Mouse (Mus musculus) stomach, embryonic 14.5 days (tissue): Measurements from ENCODE around the gene Bmpr1b. TPM values are rescaled to one million over a fixed set of nuclear protein-coding genes. Genes with fewer than 3 reads are reported as not detected.

ENCODE experiments used
- ATAC-seq: fragments of 200-750 bp; cut with Nextera tagmentation; 2 replicates; pipeline ENCODE4 v1.8.0; 2017; ENCODE audit warnings: low read depth, moderate TSS enrichment; ENCODE audit not compliant: insufficient number of reproducible peaks, insufficient read depth, low FRiP score
- H3K27ac ChIP-seq: fragments of 300-500 bp; sonication (generic); 2 replicates; pipeline ENCODE4 v1.5.1; 2014; ENCODE audit warnings: mild to moderate bottlenecking, low read length, moderate library complexity, mixed read lengths
- H3K27me3 ChIP-seq: fragments of 300-500 bp; sonication (generic); 2 replicates; pipeline ENCODE4 v1.6.1; 2014; ENCODE audit warnings: low read length, control low read depth, mixed read lengths; ENCODE audit not compliant: control insufficient read depth, insufficient read depth
- H3K36me3 ChIP-seq: fragments of 300-500 bp; sonication (generic); 2 replicates; pipeline ENCODE4 v1.6.1; 2014; ENCODE audit warnings: mild to moderate bottlenecking, control low read depth, low read length, moderate library complexity, mixed read lengths; ENCODE audit not compliant: control insufficient read depth, insufficient read depth
- H3K4me1 ChIP-seq: fragments of 300-500 bp; sonication (generic); 2 replicates; pipeline ENCODE4 v1.6.1; 2014; ENCODE audit warnings: low read length, control low read depth, mixed read lengths; ENCODE audit not compliant: control insufficient read depth, insufficient read depth
- H3K4me2 ChIP-seq: fragments of 300-500 bp; sonication (generic); replicated peaks from 2 replicates; pipeline ENCODE4 v1.6.1; 2014; ENCODE audit warnings: low read depth, low read length, control low read depth
- H3K4me3 ChIP-seq: fragments of 300-500 bp; sonication (generic); 2 replicates; pipeline ENCODE4 v1.5.1; 2014; ENCODE audit warnings: low read depth, low read length, control low read depth
- H3K9ac ChIP-seq: fragments of 300-500 bp; sonication (generic); replicated peaks from 2 replicates; pipeline ENCODE4 v1.6.1; 2014; ENCODE audit warnings: low read depth, mild to moderate bottlenecking, control low read depth, low read length, moderate library complexity, mixed read lengths
- H3K9me3 ChIP-seq: fragments of 300-500 bp; sonication (generic); 2 replicates; pipeline ENCODE4 v1.6.1; 2016; ENCODE audit warnings: low read depth, low read length, control low read depth; ENCODE audit not compliant: control insufficient read depth
- WGBS: fragments of 180-500 bp; shearing (Covaris S2); extraction: QIAGEN DNeasy Blood & Tissue Kit; methylation state at CpG from one replicate; pipeline ENCODE4 v1.1.7; 2014; 5-methylcytosine and 5-hydroxymethylcytosine counted together
- polyA plus RNA-seq: library from polyadenylated mRNA; unstranded; fragments of >200 nt; fragmentation: Nextera tagmentation; extraction: Ambion mirVana; gene quantifications from 2 replicates; pipeline ENCODE4 v1.2.1, GENCODE M21; 2014

Bmpr1b gene
- polyA plus RNA-seq, 1 experiment from 2014 or later: 12.7 TPM

- Histone ChIP-seq H3K36me3 (no peaks in the 10 kb centered on the region), H3K27ac (no peak overlapping the region), H3K4me3 (no peak overlapping the region), H3K4me2 (no peak overlapping the region), H3K27me3 (no peaks in the 10 kb centered on the region), H3K4me1 (no peaks in the 10 kb centered on the region), H3K9me3 (no peaks in the 10 kb centered on the region), H3K9ac (no peak overlapping the region)
- no peak for ATAC-seq
- WGBS: 77% methylated on average over 5 of the region's 5 CpGs
Measured at GRCm38 (mm10) chr3:141804133-141804532, 365.1 kb downstream of the Bmpr1b start.

- no peak overlapping the region for H3K4me2 ChIP-seq
- H3K4me3 ChIP-seq: no peak overlapping the region
- no peak for ATAC-seq
- no peak overlapping the region for H3K9ac ChIP-seq
- no peaks in the 10 kb centered on the region for H3K9me3 ChIP-seq
- no peaks in the 10 kb centered on the region for H3K27me3 ChIP-seq
- no peak overlapping the region for H3K27ac ChIP-seq
- no peaks in the 10 kb centered on the region for H3K36me3 ChIP-seq
- H3K4me1 ChIP-seq: no peaks in the 10 kb centered on the region
- WGBS: 15% methylated on average over 1 of the region's 1 CpGs
Measured at GRCm38 (mm10) chr3:141797789-141798188, 371.4 kb downstream of the Bmpr1b start.

GRCm38 (mm10) chr3:141797372-141797771, 371.9 kb downstream of the Bmpr1b start:
- H3K4me3 ChIP-seq: no peak overlapping the region
- ATAC-seq: no peak
- H3K9me3 ChIP-seq: no peaks in the 10 kb centered on the region

GRCm38 (mm10) chr3:141794371-141794770, 374.9 kb downstream of the Bmpr1b start:
- Histone ChIP-seq H3K9ac (no peak overlapping the region), H3K4me3 (no peak overlapping the region), H3K27me3 (no peaks in the 10 kb centered on the region), H3K27ac (no peak overlapping the region), H3K36me3 (no peaks in the 10 kb centered on the region), H3K4me2 (no peak overlapping the region), H3K4me1 (no peaks in the 10 kb centered on the region), H3K9me3 (no peaks in the 10 kb centered on the region)
- no peak for ATAC-seq
- 80% methylated on average over 3 of the region's 3 CpGs for WGBS

More at GRCm38 (mm10) chr3:141797372-141797771, 371.9 kb downstream of the Bmpr1b start:
- Histone ChIP-seq H3K4me1 (no peaks in the 10 kb centered on the region), H3K27me3 (no peaks in the 10 kb centered on the region), H3K4me2 (no peak overlapping the region), H3K9ac (no peak overlapping the region), H3K27ac (no peak overlapping the region), H3K36me3 (no peaks in the 10 kb centered on the region)

- 87% methylated on average over 2 of the region's 2 CpGs for WGBS
- no peak overlapping the region for H3K4me3 ChIP-seq
- no peaks in the 10 kb centered on the region for H3K27me3 ChIP-seq
- no peaks in the 10 kb centered on the region for H3K4me1 ChIP-seq
- no peak overlapping the region for H3K9ac ChIP-seq
- H3K36me3 ChIP-seq: no peaks in the 10 kb centered on the region
- H3K4me2 ChIP-seq: no peak overlapping the region
- no peak for ATAC-seq
- H3K27ac ChIP-seq: no peak overlapping the region
- no peaks in the 10 kb centered on the region for H3K9me3 ChIP-seq
Measured at GRCm38 (mm10) chr3:141793755-141794154, 375.5 kb downstream of the Bmpr1b start.

GRCm38 (mm10) chr3:141792106-141792505, 377.1 kb downstream of the Bmpr1b start:
- H3K4me2 ChIP-seq: no peak overlapping the region
- no peak overlapping the region for H3K4me3 ChIP-seq
- 81% methylated on average over 1 of the region's 1 CpGs for WGBS
- no peak overlapping the region for H3K9ac ChIP-seq
- no peak for ATAC-seq
- no peaks in the 10 kb centered on the region for H3K27me3 ChIP-seq
- no peaks in the 10 kb centered on the region for H3K4me1 ChIP-seq
- no peak overlapping the region for H3K27ac ChIP-seq
- H3K36me3 ChIP-seq: no peaks in the 10 kb centered on the region
- H3K9me3 ChIP-seq: no peaks in the 10 kb centered on the region

- no peaks in the 10 kb centered on the region for H3K36me3 ChIP-seq
- no peak overlapping the region for H3K4me2 ChIP-seq
- H3K27ac ChIP-seq: no peak overlapping the region
- 50% methylated on average over 8 of the region's 8 CpGs for WGBS
- ATAC-seq: no peak
- no peaks in the 10 kb centered on the region for H3K9me3 ChIP-seq
- no peaks in the 10 kb centered on the region for H3K4me1 ChIP-seq
- H3K27me3 ChIP-seq: no peaks in the 10 kb centered on the region
- no peak overlapping the region for H3K9ac ChIP-seq
- no peak overlapping the region for H3K4me3 ChIP-seq
Measured at GRCm38 (mm10) chr3:141791026-141791780, 378.0 kb downstream of the Bmpr1b start.
